Mouse (Mus musculus): ENCODE data around the gene Rnls.

Gene Rnls

DNA sequence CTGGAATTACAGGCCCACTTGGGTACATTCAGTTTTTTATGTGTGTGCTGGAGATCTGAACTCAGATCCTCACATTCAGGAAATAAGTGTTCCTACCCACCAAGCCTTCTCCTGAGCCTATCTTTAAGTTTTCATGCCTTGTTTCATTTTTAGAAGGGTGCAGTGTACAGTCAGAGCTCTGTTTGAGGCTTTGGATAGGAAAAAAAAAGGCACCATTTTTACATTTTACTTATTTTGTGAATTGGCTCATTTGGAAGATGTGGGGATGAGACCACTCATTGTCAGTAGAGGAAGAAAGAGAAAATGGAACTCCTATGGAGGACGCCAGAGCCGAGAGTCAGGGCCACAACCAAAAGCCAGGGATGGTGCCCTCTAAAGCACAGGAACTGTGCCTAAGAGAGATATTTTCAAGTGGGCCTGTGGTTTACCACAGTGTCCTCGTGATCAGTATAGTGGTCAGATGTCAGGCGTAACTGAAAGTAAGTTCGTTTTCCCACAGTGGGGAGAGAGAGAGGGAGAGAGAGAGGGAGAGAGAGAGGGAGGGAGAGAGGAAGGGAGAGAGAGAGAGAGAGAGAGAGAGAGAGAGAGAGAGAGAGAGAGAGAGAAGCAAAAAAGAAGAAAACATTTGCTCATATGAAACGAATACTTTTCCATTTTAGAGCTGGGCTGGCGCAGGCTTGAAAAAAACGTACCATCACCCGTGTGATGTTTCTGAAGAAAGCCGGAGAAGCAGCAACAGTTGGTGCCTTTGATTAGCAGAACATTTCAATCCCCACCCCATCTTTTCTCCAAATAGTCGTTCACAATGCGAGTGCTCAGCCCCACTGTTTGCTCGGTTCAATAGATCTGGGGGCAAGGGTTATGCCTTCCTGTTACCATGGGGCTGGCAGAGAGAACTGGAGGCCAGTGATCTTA, 290.7 kb downstream of the Rnls start:
- no peak for DNase-seq

DNA sequence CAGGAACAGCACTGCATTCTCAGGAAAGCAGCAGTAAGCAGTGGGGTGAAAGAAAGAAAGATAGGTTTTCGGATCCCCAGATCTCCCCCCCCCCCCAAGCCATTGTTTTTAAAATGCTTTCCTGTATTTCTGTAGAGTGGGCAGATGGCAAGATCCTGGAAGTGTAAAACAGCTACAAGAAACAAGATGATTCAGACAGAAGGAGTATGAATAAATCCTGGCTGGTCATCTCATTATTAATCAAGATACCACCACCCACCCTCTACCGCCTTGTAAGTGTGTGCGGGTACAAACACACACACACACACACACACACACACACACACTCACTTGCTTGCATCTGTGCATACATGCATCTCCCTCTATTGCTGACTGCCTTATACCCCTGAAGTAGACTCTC, 291.5 kb downstream of the Rnls start:
- DNase-seq = no peak

GRCm38 (mm10) chr19:33100031-33100430, 292.1 kb downstream of the Rnls start:
- DNase-seq = no peak

DNA sequence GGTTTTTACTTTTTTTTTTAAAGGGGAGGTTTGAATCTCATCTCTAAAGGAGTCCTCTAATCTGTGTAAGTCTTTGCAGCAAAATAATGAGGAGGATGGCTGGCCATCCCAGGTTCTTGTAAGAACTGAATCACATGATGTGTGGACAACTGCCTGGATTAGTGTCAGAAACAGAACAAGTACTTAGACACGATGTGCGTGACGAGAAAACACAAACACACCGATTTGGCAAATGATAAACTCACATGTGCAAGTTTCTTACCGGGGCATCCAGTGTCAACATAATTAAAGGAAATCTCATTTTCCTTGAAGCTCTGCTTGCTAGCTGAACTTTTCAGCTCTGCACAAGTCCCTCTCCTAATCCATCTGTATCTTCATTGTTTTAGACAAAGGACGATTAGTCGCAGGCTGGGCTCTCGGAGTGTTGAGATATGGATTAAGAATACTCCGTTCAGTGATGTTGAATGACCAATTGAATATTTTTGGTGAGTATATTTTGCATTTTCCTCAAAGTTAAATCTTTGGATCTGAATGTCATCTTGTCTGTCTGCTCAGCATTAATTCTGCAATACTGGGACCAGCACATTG, 292.8 kb downstream of the Rnls start:
- DNase-seq = no peak

GRCm38 (mm10) chr19:33097691-33098090, 294.4 kb downstream of the Rnls start:
- no peak for DNase-seq

- DNase-seq = no peak
Observed at GRCm38 (mm10) chr19:33096581-33096980, 295.5 kb downstream of the Rnls start.

DNA sequence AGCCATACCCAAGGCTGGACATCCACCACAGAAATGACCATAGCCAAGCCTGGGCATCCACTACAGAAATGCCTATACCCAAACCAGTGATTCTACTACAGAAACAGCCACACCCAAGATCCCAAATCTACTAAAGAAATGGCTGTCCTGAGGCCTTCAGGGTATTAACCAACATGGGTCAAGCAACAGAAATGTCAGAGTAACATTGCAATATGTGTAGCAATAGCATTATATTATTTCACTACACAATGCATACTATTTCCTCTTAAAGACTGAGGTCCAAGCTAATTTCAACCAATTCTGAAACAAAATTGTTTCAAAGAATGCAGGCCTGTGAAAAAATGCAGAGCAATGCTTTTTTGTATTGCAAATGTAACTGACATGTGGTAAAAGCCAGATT, 299.5 kb downstream of the Rnls start:
- no peak for DNase-seq

DNA sequence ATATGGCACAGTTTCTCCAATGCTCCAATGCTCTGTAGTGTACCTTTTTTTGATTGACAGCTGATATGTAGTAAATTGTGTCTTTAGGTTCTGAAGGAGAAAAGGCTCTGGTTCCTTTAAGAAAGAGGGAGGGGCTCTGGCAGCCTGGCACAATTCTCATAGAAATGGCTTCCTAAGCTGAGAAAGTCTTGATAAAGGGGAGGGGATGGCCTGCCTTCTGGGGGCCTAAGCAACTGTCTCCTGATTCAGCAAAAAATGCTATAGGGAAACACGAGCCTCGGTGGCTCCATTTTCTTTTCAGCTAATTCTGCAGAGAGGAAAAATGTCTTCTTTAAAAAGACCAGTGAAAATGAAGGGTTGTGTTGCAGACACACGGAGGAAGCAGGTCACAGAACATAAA, 300.8 kb downstream of the Rnls start:
- no peak for DNase-seq

- no peak for DNase-seq
Observed at GRCm38 (mm10) chr19:33088868-33089267, 303.2 kb downstream of the Rnls start.

DNA sequence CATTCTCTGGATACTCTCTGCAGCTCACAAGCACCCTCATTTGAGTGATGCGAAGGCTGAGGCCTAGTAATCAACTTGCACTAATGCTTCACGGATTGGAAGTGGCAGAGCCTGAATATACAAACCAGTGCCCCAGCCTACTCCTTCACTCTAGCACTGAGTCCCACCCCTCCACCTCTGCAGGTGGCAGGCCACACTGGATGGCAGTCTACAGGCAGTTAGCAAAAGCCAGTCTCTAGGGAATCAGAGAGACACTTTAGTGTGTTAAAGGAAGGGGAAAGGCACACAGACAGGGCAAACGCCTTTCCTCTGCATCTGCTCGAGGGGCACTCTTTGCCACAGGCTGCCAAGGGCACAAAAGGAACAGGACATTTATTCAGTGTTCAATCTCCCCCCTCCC, 304.1 kb downstream of the Rnls start:
- no peak for DNase-seq

All from cerebellum, adult 11-12 months (tissue).